Mouse (Mus musculus) cerebellum, adult (tissue): ENCODE results near the gene Gm21992.
"Not testable (repeated sequence)": the region's sequence is repeated elsewhere in the genome, so short reads cannot be mapped to it uniquely, and the experiment has no call there.

Source experiments
- ATAC-seq: cut with Nextera tagmentation; 2 replicates; pipeline ENCODE4 v1.9.2; 2017; ENCODE audit warnings: mild to moderate bottlenecking, moderate library complexity, mixed read lengths; ENCODE audit not compliant: insufficient number of reproducible peaks, low FRiP score, low TSS enrichment

The Gm21992 gene

DNA sequence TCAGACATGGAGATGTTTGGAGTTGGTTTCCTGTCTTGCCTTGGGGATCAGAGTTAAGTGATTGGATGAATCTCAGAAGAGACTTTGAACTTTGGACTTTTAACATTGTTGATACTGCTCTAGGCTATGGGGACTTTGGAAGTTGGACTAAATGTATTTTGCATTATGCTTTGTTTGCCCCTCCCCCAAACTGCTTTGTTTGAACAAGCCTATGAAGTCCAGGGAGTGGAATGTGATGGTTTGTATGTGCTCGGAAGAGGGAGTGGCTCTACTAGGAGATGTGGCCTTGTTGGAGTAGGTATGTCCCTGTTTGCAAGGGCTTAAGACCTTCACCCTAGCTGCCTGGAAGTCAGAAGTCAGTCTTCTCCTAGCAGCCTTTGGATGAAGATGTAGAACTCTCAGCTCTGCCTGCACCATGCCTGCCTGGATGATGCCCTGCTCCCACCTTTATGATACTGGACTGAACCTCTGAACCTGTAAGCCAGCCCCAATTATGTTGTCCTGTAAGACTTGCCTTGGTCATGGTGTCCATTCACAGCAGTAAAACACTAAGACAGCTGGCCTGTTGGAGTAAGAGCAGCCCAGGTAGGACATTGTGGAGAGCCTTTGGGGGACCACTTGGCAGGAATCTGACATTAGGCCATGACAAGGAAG, 5.9 kb upstream of the Gm21992 start:
- ATAC-seq: no peak

DNA sequence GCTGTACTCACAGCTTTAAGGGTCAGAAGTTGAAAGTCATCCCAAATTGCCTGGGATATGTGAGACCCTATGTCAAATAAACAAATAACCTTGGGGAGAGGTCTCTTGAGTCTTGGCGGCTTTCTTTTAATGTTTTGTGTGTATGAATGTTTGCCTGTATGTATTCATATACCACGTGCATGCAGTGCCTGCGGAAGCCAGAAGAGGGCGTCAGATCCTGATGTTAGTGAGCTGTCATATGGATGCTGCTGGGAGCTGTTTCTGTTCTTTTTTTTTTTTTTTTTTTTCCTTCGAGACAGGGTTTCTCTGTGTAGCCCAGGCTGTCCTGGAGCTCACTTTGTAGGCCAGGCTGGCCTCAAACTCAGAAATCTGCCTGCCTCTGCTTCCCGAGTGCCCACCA, 1.6 kb upstream of the Gm21992 start:
- no peak for ATAC-seq

DNA sequence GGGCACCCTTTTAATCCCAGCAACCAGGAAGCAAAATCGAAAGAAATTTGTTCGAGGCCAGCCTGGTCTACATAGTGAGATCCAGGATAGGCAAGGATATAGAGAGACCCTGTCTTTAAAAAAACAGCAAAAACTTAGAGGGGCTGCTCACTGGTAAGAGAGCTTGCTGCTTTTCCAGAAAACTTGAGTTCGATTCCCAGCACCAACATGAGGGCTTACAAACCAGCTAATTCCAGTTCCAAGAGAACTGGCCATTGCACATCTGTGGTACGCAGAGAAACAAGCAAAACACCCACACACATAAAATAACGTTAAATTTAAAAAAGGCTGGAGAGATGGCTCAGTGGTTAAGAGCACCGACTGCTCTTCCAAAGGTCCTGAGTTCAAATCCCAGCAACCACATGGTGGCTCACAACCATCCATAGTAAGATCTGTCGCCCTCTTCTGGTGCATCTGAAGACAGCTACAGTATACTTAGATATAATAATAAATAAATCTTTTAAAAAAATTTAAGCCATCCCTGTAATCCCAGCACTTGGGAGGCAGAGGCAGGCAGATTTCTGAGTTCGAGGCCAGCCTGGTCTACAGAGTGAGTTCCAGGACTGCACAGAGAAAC, 1.0 kb upstream of the Gm21992 start:
- ATAC-seq: not testable (repeated sequence)

DNA sequence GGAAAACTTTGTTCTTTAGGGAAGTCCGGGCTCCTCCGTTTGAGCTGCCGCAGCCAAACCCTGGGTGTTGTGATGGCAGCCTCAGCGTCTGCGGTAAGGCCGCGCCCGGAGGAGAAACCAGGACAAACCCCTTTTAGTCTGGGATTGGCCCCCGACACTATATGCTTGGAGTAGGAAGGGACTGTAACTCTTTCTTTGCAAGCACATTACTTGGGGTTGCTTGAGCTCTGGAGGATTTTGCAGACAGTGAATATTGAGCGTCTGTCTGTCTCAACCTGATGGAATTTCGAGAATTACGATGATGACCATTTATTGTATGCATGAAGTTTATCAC, 464 bp upstream of the Gm21992 start:
- 0 out of 2 replicates have a peak, but pooled peaks have one; percentile 18 for ATAC-seq

DNA sequence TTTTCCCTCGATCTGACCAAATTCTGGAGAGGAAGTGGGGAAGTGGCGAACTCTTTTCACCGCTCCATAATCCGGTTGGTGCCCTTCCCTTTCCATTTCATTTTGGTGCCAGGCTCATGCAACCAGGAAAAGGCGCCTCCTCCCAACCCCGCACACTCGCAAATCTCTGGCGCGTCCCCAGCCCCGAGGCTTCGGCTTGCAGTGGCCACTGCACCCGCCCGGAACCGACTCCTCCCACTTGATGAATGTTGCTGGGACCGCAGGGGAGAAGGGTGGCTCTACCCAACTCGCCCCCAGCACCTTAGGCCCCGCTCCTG, 708 bp downstream of the Gm21992 start:
- ATAC-seq: no peak; the same call in 1 of the 2 replicates

DNA sequence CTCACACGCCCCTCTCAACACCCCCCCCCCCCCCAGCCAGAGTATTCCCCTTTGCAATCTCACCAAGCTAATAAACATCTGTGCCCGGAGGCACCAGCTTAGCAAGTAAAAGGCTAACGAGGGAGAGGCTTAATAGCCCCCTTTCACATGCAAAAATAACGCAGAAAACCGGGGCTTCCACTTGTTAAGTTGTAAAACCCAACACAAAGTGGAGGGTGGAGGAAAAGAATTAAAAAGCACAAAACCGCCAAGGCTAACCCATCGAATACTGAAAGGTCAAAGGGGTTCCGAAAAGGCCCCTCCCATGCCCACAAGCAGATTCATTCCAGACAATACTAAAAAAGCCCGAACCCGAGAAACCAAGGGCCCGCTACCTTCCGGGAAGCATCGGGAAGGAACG, 1.1 kb downstream of the Gm21992 start:
- no peak for ATAC-seq

DNA sequence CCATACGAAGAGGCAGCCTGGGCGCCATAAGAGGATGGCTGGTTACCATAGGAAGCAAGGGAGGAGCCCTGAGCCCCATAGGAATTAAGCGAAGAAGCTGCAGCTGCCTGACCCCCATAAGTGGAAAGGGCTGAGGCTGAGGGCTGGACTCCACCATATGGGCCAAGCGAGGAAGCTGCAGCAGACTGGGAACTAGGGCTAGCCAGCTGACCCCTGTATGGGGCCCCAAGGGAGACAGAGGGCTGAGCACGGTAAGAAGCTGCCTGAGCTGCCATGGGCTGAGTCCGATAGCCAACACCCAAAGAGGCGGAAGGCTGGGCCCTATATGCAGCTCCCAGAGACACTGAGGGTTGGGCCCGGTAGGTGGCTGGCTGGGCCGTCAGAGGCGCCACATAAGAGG, 8.1 kb downstream of the Gm21992 start:
- ATAC-seq: no peak

DNA sequence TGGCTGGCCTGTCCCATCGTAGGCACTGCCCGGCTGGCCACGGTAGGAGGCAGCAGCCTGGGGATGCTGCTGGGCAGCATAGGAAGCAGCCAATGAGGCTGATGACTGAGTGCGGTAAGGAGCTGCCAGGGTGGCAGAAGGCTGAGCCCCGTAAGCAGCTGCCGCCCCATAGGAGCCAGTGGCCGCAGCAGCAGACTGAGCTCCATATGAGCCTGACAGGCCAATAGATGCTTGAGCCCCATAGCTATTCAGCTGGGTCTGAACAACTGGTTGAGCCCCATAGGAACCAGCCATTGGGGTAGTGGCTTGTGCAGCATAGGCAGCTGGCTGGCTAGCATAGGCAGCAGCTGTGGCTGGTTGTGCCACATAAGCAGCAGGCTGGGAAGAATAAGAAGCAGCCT, 8.7 kb downstream of the Gm21992 start:
- ATAC-seq: peak; percentile 31; the same call in 1 of the 2 replicates

DNA sequence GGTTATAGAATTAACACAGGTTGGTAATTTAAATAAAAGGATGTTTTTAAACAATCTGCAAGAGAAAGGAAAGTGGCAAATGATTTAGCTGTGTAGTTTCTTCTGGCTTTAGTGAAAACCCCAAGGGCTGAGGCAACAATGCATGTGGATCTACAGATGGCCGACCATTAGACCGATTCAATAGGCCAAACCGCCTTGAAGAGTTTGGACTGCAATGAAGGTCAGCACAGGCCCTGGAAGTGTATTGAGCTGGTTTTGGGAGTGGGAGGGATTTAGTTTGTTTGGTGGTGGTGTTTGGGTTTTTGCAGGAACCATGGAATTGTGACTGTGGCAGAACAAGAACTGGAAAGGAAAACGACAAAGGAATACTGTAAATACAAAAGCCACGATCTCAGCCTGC, 12.3 kb downstream of the Gm21992 start:
- ATAC-seq: no peak

DNA sequence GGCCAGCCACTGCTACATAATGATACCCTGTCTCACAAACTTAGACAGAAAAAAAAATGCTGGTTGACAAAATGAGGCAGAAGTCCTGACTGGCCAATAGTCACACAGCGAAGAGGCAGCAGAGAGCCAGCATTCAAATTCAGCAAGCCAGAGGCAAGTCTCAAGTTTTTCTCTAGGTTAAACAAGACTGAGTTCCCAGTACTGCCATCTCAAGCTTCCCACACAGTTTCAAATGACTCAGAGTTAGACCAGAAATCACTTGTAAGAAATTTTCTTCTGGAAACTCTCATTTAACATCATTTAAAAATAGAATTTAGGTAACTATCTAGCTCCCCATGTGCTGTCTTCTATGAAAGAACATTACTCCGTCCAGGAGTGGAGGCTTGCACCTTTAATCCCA, 13.6 kb downstream of the Gm21992 start:
- ATAC-seq: no peak

DNA sequence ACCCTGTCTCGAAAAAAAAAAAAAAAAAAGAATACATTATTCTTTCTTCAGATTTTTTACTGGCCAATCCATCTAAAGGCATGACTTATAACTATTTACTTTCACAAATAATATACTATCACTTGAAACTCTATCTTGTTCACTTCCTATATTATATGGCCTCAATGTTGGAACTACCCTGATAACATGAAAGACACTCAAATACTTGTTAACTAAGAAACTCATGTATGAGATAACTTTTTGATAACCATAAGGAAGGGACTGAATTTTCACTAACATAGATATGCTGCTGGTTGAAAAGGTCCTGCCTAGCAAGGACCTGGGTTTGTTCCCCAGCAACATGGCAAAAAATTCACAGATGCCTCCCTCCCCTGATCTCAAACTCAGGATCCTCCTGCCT, 15.5 kb downstream of the Gm21992 start:
- ATAC-seq: no peak

DNA sequence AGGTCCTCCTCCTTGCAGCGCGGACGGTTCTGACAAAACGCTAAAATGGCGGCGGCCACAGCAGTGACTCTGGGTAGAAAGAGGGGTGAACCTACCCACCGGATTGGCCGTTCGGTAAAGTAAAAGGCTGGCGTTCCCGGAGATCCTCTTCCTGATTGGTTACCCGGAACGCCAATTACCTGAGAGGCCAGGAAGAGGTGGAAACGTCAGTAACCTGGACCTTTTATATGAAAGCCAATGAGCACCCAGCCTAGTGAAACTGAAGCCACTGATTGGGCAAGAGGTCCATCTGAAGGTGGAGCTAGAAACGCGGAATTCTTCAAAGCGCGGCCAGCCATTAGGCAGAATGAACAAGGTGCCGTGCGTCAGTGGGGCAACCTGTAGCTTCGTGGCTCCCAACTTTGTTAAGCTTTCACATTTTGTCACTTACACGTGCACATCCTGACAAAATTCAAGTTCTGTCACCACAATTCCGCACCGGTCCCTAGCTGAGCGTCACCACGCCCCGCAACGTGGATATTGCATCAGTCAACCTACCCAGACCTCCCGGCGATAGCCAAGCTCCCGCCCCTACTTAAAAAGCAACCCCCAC, 17.5 kb downstream of the Gm21992 start, which contains the start of gene Rbm4:
Gene Rbm4, minus strand, starts transcription at position 71 of the 592 bp plus-strand sequence.
- ATAC-seq: peak; percentile 100

DNA sequence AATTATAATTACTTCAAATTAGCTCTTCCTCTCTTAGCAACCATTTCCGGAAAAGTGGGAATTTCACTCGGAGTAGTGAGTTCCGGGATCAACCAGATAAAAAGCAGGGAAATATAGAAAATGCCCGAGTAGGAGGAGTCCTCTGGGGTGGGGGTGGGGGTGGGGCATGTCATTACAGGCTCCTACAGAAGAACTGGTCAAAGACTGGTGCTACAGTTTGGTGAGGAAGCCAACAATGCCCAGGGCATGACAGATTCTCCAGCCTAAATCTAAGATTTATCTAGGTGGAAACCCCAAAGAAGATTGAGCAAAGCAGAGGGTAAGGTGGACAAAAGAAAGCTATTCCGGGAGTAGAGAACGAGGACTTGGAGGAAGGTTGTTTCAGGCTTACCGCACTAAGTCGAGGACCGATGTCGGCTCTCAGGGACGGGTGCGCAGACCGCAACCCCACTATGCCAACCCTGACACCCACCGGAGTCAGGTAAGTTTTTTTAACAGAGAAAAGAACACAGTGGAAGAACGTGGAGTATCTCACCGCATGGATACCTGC, 18.1 kb downstream of the Gm21992 start:
- 0 out of 2 replicates have a peak, but pooled peaks have one; percentile 28 for ATAC-seq

DNA sequence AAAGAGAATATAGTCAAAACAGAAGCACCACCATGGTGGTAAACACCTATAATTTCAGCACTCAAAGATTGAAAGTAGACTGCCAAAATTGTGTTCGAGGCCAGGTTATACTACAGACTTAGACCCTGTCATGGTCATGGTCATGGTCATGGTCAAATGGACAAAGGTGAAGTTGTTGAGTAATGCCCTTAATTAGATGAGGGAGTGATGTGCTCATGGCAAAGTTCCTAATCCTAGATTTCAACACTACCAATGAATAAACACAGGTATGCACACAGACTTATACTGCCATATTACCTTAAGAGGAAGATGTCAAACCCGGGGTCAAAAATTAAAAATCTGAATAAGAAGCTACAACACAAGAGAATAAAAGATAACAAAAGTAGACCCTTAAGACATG, 25.1 kb downstream of the Gm21992 start:
- no peak for ATAC-seq

DNA sequence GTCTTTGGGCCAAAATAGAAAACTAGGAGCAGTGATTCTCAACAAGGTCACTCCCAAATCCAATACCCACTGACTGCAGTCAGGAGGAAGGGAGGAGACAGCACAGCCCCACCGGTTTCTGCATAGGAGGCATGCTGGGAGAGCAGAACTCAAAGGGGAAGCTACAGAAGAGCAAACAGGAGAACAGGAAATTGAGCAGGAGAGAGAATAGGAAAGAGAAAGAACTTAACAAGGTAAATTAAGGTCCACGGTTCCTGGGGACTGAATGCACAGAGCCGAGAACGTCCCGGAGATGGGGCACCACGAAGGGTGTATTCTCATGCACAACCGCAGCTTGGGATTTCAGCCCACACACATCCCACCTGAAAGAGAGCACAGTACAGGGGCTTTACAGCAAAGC, 26.2 kb downstream of the Gm21992 start:
- ATAC-seq: no peak

DNA sequence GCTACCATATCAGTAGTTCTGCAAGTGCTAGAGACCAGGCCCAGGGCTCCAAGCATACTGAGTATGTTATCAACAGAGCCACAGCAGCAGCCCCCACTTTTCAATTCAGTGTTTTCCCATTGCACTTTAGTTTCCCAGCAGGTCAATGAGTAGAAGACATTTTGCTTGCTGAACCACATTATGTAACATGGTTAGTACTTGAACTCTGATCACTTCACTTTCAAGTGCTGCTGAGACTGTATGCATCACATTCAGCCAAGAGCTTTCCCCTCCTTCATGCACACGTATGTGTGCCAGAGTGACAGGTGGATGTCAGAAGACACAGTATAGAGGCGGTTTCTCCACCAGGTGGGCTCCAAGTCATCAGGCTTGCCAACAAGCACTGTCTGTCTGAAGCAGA, 28.5 kb downstream of the Gm21992 start:
- no peak for ATAC-seq

DNA sequence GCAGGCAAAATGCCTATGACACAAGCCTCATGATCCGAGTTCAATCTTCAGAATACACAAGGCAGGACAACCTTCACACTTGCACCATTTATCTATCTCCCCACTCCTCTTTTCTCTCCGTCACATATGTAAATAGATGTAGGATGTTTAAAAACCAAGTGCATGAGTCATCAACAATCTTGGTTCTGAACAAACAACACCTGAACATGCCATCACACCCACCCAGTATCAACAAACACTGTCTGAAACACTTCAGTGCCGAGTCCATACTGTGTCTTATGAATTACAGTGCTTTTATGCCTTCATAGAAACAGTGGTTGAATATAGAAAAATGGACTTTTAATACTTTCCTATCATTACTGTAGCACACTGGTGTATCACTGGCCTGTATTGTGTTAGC, 38.6 kb downstream of the Gm21992 start:
- no peak for ATAC-seq

DNA sequence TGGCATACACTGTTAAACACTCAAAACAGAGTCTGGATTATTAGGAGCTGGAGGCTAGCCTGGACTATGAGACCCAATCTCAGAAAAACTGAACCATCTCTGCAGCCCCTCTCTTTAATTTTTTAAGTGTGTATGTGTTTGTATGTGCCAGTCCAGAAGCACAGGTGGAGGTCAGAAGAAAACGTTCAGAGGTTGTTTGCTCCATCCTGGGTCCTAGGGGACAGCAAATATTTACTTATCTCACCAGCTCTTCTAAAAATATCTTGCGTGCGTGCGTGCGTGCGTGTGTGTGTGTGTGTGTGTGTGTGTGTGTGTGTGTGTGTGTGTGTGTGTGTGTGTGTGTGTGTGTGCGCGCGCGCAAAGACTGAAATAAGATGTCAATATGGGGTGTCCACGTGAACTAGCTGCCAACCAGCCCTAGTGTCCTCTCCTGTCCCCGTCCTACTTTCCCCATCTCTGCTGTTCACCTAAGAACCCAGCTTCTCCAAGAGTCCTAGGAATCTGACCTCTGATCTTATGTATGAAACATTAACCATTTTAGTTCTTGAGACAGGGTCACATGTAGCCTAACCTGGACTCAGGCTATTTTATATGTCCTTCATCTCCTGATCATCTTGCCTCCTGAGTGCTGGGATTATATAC, 43.8 kb downstream of the Gm21992 start:
- no peak for ATAC-seq

DNA sequence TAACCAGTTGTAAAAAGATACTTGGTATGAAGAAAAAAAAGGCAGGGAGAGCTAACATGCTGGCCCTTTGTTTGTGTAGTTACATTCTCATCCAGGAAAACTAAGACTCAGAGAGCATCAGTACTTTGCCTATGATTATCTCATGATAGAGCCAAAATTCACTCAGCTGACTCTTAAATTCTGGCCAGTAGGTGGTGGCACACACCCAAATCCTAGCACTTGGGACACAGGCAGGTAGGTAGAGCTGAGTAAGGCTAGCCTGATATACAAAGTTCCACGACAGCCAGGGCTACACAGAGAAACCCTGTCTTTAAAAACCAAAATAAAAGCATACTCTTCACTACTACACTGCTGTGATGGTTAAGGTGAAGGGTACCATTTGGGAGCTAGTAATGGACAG, 48.5 kb downstream of the Gm21992 start:
- no peak for ATAC-seq

DNA sequence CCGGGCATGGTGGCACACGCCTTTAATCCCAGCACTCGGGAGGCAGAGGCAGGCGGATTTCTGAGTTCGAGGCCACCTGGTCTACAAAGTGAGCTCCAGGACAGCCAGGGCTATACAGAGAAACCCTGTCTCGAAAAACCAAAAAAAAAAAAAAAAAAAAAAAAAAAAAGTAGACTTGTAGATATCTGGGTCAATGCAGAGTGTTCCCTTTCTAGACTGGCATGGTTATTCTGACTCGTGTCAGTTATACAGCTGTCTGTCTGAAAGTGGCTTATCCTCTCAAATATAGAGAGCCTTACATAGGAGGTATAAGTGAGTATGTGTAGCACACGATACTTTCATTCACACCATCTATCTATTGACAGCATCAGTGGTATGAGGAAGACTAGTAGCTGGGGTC, 50.9 kb downstream of the Gm21992 start:
- not testable (repeated sequence) for ATAC-seq

DNA sequence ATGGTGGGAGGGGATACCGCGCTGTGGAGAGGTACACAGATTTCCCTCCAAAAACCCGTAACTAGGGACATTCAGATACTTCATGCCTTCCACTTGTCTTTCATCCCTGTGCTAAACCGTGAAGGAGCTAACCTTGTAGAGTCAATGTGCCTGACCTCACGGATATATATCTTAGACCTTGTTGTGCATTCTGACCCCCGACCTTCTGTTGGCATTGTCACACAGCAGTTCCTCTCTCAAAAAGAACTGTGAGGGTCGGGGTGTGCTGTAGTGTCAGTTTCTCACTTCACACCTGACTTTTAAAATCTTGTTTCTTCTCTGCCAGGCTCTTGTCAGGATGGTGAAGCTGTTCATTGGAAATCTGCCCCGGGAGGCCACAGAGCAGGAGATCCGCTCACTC, 54.5 kb downstream of the Gm21992 start:
- no peak for ATAC-seq
